Mouse (Mus musculus) forebrain, embryonic 14.5 days (tissue): ENCODE results near the gene Ank2. TPM values are rescaled to one million over a fixed set of nuclear protein-coding genes. Genes with fewer than 3 reads are reported as not detected.
"Not testable (repeated sequence)": the region's sequence is repeated elsewhere in the genome, so short reads cannot be mapped to it uniquely, and the experiment has no call there.

ENCODE experiments used
- ATAC-seq: fragments of 200-750 bp; cut with Nextera tagmentation; 2 replicates; pipeline ENCODE4 v1.8.0; 2017; ENCODE audit warnings: mild to moderate bottlenecking, moderate library complexity
- DNase-seq: peaks from one replicate; pipeline ENCODE4 v3.0.0-alpha.2; 2015; ENCODE audit warnings: low spot score
- H3K27ac ChIP-seq: fragments of 300-500 bp; sonication (generic); 2 replicates; pipeline ENCODE4 v1.5.1; 2014; ENCODE audit warnings: low read depth, mild to moderate bottlenecking, control low read depth, low read length, moderate library complexity
- H3K27me3 ChIP-seq: fragments of 300-500 bp; sonication (generic); replicated peaks from 2 replicates; pipeline ENCODE4 v1.6.1; 2014; ENCODE audit warnings: low read length, control low read depth, mixed read lengths; ENCODE audit not compliant: control insufficient read depth, insufficient read depth
- H3K36me3 ChIP-seq: fragments of 300-500 bp; sonication (generic); 2 replicates; pipeline ENCODE4 v1.6.1; 2014; ENCODE audit warnings: low read length, control low read depth; ENCODE audit not compliant: control insufficient read depth, insufficient read depth
- H3K4me1 ChIP-seq: fragments of 300-500 bp; sonication (generic); 2 replicates; pipeline ENCODE4 v1.6.1; 2014; ENCODE audit warnings: antibody characterized with exemption, low read length, control low read depth; ENCODE audit not compliant: control insufficient read depth, insufficient read depth
- H3K4me2 ChIP-seq: fragments of 300-500 bp; sonication (generic); 2 replicates; pipeline ENCODE4 v1.6.1; 2014; ENCODE audit warnings: mild to moderate bottlenecking, control low read depth, low read length
- H3K4me3 ChIP-seq: fragments of 300-500 bp; sonication (generic); 2 replicates; pipeline ENCODE4 v1.5.1; 2014; ENCODE audit warnings: low read depth, low read length, control low read depth
- H3K9ac ChIP-seq: fragments of 300-500 bp; sonication (generic); 2 replicates; pipeline ENCODE4 v1.6.1; 2014; ENCODE audit warnings: mild to moderate bottlenecking, low read length, control low read depth, moderate library complexity
- H3K9me3 ChIP-seq: fragments of 300-500 bp; sonication (generic); replicated peaks from 2 replicates; pipeline ENCODE4 v1.6.1; 2016; ENCODE audit warnings: low read length, control low read depth, mixed read lengths; ENCODE audit not compliant: control insufficient read depth
- WGBS: fragments of 180-500 bp; shearing (Covaris S2); extraction: QIAGEN DNeasy Blood & Tissue Kit; methylation state at CpG from one replicate; pipeline ENCODE4 v1.1.7; 2014; 5-methylcytosine and 5-hydroxymethylcytosine counted together
- polyA plus RNA-seq: library from polyadenylated mRNA; unstranded; fragments of >200 nt; fragmentation: Nextera tagmentation; extraction: Ambion mirVana; gene quantifications from 2 replicates; pipeline ENCODE4 v1.2.1, GENCODE M21; 2014

The Ank2 gene
- polyA plus RNA-seq, 1 experiment from 2014 or later: 61.8 TPM

- ATAC-seq (peak; percentile 86), DNase-seq (peak; percentile 67)
- Histone ChIP-seq H3K27ac (no peak overlapping the region), H3K4me1 (peaks cover 6% of the 10 kb centered on the region; the same call in 1 of the 2 replicates), H3K27me3 (no peaks in the 10 kb centered on the region; the same call in 1 of the 2 replicates), H3K36me3 (no peaks in the 10 kb centered on the region), H3K4me3 (peak overlapping the region; percentile 61), H3K9me3 (no peaks in the 10 kb centered on the region), H3K4me2 (peak overlapping the region; percentile 99), H3K9ac (peak overlapping the region; percentile 92)
- WGBS: under 1% methylated on average over 23 of the region's 23 CpGs
These were observed 881 bp downstream of the Ank2 start for GRCm38 (mm10) chr3:127498197-127498741.

GRCm38 (mm10) chr3:127492663-127493062 is 6.5 kb downstream of the Ank2 start:
- WGBS: 89% methylated on average over 3 of the region's 3 CpGs
- Histone ChIP-seq H3K27me3 (no peaks in the 10 kb centered on the region), H3K4me3 (no peak overlapping the region), H3K9me3 (no peaks in the 10 kb centered on the region), H3K4me2 (no peak overlapping the region), H3K27ac (no peak overlapping the region), H3K9ac (no peak overlapping the region), H3K36me3 (no peaks in the 10 kb centered on the region), H3K4me1 (peaks cover under 1% of the 10 kb centered on the region; the same call in 1 of the 2 replicates)
- ATAC-seq (no peak), DNase-seq (no peak)

GRCm38 (mm10) chr3:127487302-127487701 is 11.8 kb downstream of the Ank2 start:
- Histone ChIP-seq H3K36me3 (no peaks in the 10 kb centered on the region), H3K4me2 (no peak overlapping the region), H3K4me1 (peaks cover 6% of the 10 kb centered on the region; the same call in 1 of the 2 replicates), H3K9ac (no peak overlapping the region), H3K27me3 (no peaks in the 10 kb centered on the region), H3K27ac (no peak overlapping the region), H3K4me3 (no peak overlapping the region), H3K9me3 (no peaks in the 10 kb centered on the region)
- DNase-seq (peak; percentile 74), ATAC-seq (peak; percentile 56; the same call in 1 of the 2 replicates)
- WGBS: 30% methylated on average over 7 of the region's 7 CpGs

GRCm38 (mm10) chr3:127485174-127485573 is 14.0 kb downstream of the Ank2 start:
- H3K27ac ChIP-seq: no peak overlapping the region
- no peaks in the 10 kb centered on the region for H3K27me3 ChIP-seq
- no peak overlapping the region for H3K4me3 ChIP-seq
- peak; percentile 66; the same call in 1 of the 2 replicates for ATAC-seq
- H3K36me3 ChIP-seq: no peaks in the 10 kb centered on the region
- peak; percentile 32 for DNase-seq
- no peak overlapping the region for H3K4me2 ChIP-seq
- H3K4me1 ChIP-seq: peaks cover 8% of the 10 kb centered on the region; the same call in 1 of the 2 replicates
- no peak overlapping the region for H3K9ac ChIP-seq
- no peaks in the 10 kb centered on the region for H3K9me3 ChIP-seq
- WGBS: 50% methylated on average over 10 of the region's 10 CpGs

- Histone ChIP-seq H3K4me3 (no peak overlapping the region), H3K4me1 (0 out of 2 replicates have a peak, but pooled peaks cover 2% of the 10 kb centered on the region), H3K36me3 (no peaks in the 10 kb centered on the region), H3K27ac (no peak overlapping the region), H3K27me3 (no peaks in the 10 kb centered on the region), H3K4me2 (no peak overlapping the region), H3K9me3 (no peaks in the 10 kb centered on the region), H3K9ac (no peak overlapping the region)
- 41% methylated on average over 6 of the region's 6 CpGs for WGBS
- DNase-seq (peak; percentile 62), ATAC-seq (peak; percentile 45; the same call in 1 of the 2 replicates)
These were observed 17.5 kb downstream of the Ank2 start for GRCm38 (mm10) chr3:127481658-127482057.

GRCm38 (mm10) chr3:127480369-127480768 is 18.8 kb downstream of the Ank2 start:
- ATAC-seq, H3K27me3 ChIP-seq, H3K9me3 ChIP-seq, H3K9ac ChIP-seq, H3K27ac ChIP-seq, H3K4me2 ChIP-seq, H3K4me1 ChIP-seq, H3K36me3 ChIP-seq, H3K4me3 ChIP-seq, DNase-seq: not testable (repeated sequence)
- 84% methylated on average over 5 of the region's 5 CpGs for WGBS

- no peaks in the 10 kb centered on the region for H3K27me3 ChIP-seq
- no peaks in the 10 kb centered on the region for H3K36me3 ChIP-seq
- DNase-seq (no peak), ATAC-seq (no peak)
- H3K27ac ChIP-seq: no peak overlapping the region
- no peaks in the 10 kb centered on the region for H3K4me1 ChIP-seq
- H3K9ac ChIP-seq: no peak overlapping the region
- H3K9me3 ChIP-seq: no peaks in the 10 kb centered on the region
- H3K4me2 ChIP-seq: no peak overlapping the region
- WGBS: 77% methylated on average over 6 of the region's 6 CpGs
- no peak overlapping the region for H3K4me3 ChIP-seq
These were observed 25.0 kb downstream of the Ank2 start for GRCm38 (mm10) chr3:127474115-127474514.

GRCm38 (mm10) chr3:127469164-127469752 is 29.9 kb downstream of the Ank2 start:
- no peak for ATAC-seq
- Histone ChIP-seq H3K4me1 (peaks cover under 1% of the 10 kb centered on the region; the same call in 1 of the 2 replicates), H3K27ac (no peak overlapping the region), H3K36me3 (no peaks in the 10 kb centered on the region), H3K27me3 (no peaks in the 10 kb centered on the region), H3K4me3 (no peak overlapping the region), H3K9me3 (no peaks in the 10 kb centered on the region), H3K4me2 (no peak overlapping the region), H3K9ac (no peak overlapping the region)
- WGBS: 77% methylated on average over 4 of the region's 4 CpGs
- DNase-seq: no peak

GRCm38 (mm10) chr3:127468569-127468968 is 30.6 kb downstream of the Ank2 start:
- no peaks in the 10 kb centered on the region for H3K9me3 ChIP-seq
- WGBS: 90% methylated on average over 8 of the region's 8 CpGs
- no peak overlapping the region for H3K9ac ChIP-seq
- H3K4me1 ChIP-seq: peaks cover 3% of the 10 kb centered on the region; the same call in 1 of the 2 replicates
- H3K4me3 ChIP-seq: no peak overlapping the region
- DNase-seq: no peak
- H3K27ac ChIP-seq: no peak overlapping the region
- no peak overlapping the region for H3K4me2 ChIP-seq
- no peaks in the 10 kb centered on the region for H3K27me3 ChIP-seq
- no peak for ATAC-seq
- H3K36me3 ChIP-seq: no peaks in the 10 kb centered on the region
